Mouse (Mus musculus): Measurements from ENCODE around the gene Slc25a24.

- TF ChIP-seq POLR2A (IDR thresholded peaks at IDR 0.05; ENCODE audit: low read depth, low read length) (no peak), CTCF (IDR thresholded peaks at IDR 0.05; ENCODE audit: extremely low read depth, insufficient read depth, insufficient read length, insufficient replicate concordance) (no peak)
These were observed 34.5 kb downstream of the Slc25a24 start for GRCm38 (mm10) chr3:109157481-109157880.

Measured in spleen, adult 2 months (tissue).